Mouse (Mus musculus) spleen, adult 2 months (tissue): Measurements from ENCODE around the gene Foxn1. TPM values are rescaled to one million over a fixed set of nuclear protein-coding genes. Genes with fewer than 3 reads are reported as not detected.

Experiments used
- DNase-seq, 2 experiments: peaks; one replicate each; pipeline versions ENCODE4 v3.0.0 to v3.0.0-alpha.2; 2012 to 2021; ENCODE audit warnings: low spot score in 2 of 2, low read depth in 1 of 2
- H3K27ac ChIP-seq: fragments of 200-500 bp; 2 replicates; pipeline ENCODE4 v1.5.1; 2012; ENCODE audit warnings: low read length, inconsistent platforms; ENCODE audit not compliant: insufficient read depth
- H3K27me3 ChIP-seq: fragments of 200-500 bp; 2 replicates; pipeline ENCODE4 v1.6.1; 2012; ENCODE audit warnings: mild to moderate bottlenecking, moderate library complexity, low read length, inconsistent platforms; ENCODE audit not compliant: control insufficient read depth, insufficient read depth
- H3K36me3 ChIP-seq: fragments of 200-500 bp; 2 replicates; pipeline ENCODE4 v1.6.1; 2012; ENCODE audit warnings: mild to moderate bottlenecking, low read length, inconsistent platforms; ENCODE audit not compliant: control insufficient read depth, insufficient read depth
- H3K4me1 ChIP-seq: fragments of 200-500 bp; 2 replicates; pipeline ENCODE4 v1.6.1; 2011; ENCODE audit warnings: inconsistent platforms; ENCODE audit not compliant: control insufficient read depth, insufficient read depth, insufficient read length
- H3K4me3 ChIP-seq: fragments of 200-500 bp; 2 replicates; pipeline ENCODE4 v1.5.1; 2011; ENCODE audit warnings: mild to moderate bottlenecking, inconsistent platforms; ENCODE audit not compliant: insufficient read depth, insufficient read length; ENCODE audit errors: extremely low read depth
- CTCF ChIP-seq: fragments of 200-500 bp; IDR thresholded peaks from 2 replicates; pipeline ENCODE4 v1.5.1; 2011; ENCODE audit warnings: mild to moderate bottlenecking, inconsistent platforms; ENCODE audit not compliant: insufficient read depth, insufficient read length, insufficient replicate concordance; ENCODE audit errors: extremely low read depth
- POLR2A ChIP-seq: fragments of 200-500 bp; IDR thresholded peaks from 2 replicates; pipeline ENCODE4 v1.6.1; 2011; ENCODE audit warnings: low read depth, low read length, inconsistent platforms
- WGBS: fragments of 180-500 bp; shearing (Covaris S2); methylation state at CpG from one replicate; pipeline ENCODE4 v1.1.7; 2018; 5-methylcytosine and 5-hydroxymethylcytosine counted together
- polyA plus RNA-seq: library from polyadenylated mRNA; depleted of rRNA; stranded (reverse); fragments of >200 nt; gene quantifications from 2 replicates; pipeline ENCODE4 v1.2.3, GENCODE M21; 2012

Gene Foxn1
- polyA plus RNA-seq, 1 experiment = not detected

- Histone ChIP-seq H3K4me3 (peak within 1 kb of the TSS; percentile 75), H3K27me3 (no peaks in the 10 kb centered on the region), H3K27ac (peak within 1 kb of the TSS; percentile 58), H3K4me1 (peaks cover 36% of the 10 kb centered on the region), H3K36me3 (peaks cover 17% of the 10 kb centered on the region)
- DNase-seq = peak; percentile 30 to 83
- TF ChIP-seq CTCF (no peak), POLR2A (peak; percentile 19; the same call in 1 of the 2 replicates)
- 5% methylated on average over 62 of the region's 66 CpGs for WGBS
These were observed 42.7 kb downstream of the Foxn1 start, which contains the start of gene Unc119 for GRCm38 (mm10) chr11:78343381-78344327. Unc119 (plus strand) TSS chr11:78343482.

- no peak for DNase-seq
- WGBS = 88% methylated on average over 12 of the region's 12 CpGs
- Histone ChIP-seq H3K27ac (no peak overlapping the region), H3K36me3 (peaks cover 20% of the 10 kb centered on the region), H3K27me3 (no peaks in the 10 kb centered on the region), H3K4me3 (no peak overlapping the region), H3K4me1 (peaks cover 28% of the 10 kb centered on the region)
- TF ChIP-seq POLR2A = no peak
- no peak for TF ChIP-seq CTCF
These were observed 44.7 kb downstream of the Foxn1 start for GRCm38 (mm10) chr11:78341702-78342101.

- no peak for DNase-seq
- Histone ChIP-seq H3K27ac (no peak overlapping the region), H3K4me1 (no peaks in the 10 kb centered on the region), H3K27me3 (no peaks in the 10 kb centered on the region), H3K4me3 (no peak overlapping the region), H3K36me3 (peaks cover 36% of the 10 kb centered on the region)
- no peak for TF ChIP-seq CTCF
- no peak for TF ChIP-seq POLR2A
- 95% methylated on average over 8 of the region's 8 CpGs for WGBS
These were observed 49.3 kb downstream of the Foxn1 start for GRCm38 (mm10) chr11:78337040-78337439.

- WGBS = 90% methylated on average over 5 of the region's 5 CpGs
- H3K4me1 ChIP-seq = peaks cover 2% of the 10 kb centered on the region; the same call in 1 of the 2 replicates
- H3K27ac ChIP-seq = no peak overlapping the region
- DNase-seq = no peak
- no peaks in the 10 kb centered on the region for H3K27me3 ChIP-seq
- peaks cover 21% of the 10 kb centered on the region for H3K36me3 ChIP-seq
- H3K4me3 ChIP-seq = no peak overlapping the region
- TF ChIP-seq CTCF = no peak
- TF ChIP-seq POLR2A = no peak
These were observed 52.4 kb downstream of the Foxn1 start for GRCm38 (mm10) chr11:78333992-78334391.

DNA sequence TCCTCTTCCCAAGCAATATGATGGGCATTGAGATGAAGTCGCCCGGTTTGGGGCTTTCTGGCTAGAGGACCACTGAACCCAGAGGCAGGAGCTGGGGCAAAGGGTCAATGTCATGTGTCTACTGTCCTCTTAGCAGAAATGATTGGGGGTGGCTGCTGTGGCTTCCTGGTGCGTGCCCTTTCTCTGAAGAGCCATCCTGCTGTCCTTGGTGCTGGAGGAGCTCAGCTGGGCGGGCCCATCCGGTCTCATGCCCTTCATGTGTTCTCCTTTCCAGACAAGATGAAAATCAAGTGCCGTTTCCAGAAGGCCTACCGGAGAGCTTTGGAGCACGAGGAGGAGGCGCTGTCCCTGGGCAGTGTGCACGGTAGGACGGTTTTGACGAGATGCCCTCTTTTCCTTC, 53.7 kb downstream of the Foxn1 start:
- no peaks in the 10 kb centered on the region for H3K27me3 ChIP-seq
- 94% methylated on average over 12 of the region's 12 CpGs for WGBS
- peaks cover 2% of the 10 kb centered on the region; the same call in 1 of the 2 replicates for H3K4me1 ChIP-seq
- no peak for DNase-seq
- TF ChIP-seq CTCF = no peak
- TF ChIP-seq POLR2A = no peak
- H3K4me3 ChIP-seq = no peak overlapping the region
- no peak overlapping the region for H3K27ac ChIP-seq
- H3K36me3 ChIP-seq = peaks cover 18% of the 10 kb centered on the region

DNA sequence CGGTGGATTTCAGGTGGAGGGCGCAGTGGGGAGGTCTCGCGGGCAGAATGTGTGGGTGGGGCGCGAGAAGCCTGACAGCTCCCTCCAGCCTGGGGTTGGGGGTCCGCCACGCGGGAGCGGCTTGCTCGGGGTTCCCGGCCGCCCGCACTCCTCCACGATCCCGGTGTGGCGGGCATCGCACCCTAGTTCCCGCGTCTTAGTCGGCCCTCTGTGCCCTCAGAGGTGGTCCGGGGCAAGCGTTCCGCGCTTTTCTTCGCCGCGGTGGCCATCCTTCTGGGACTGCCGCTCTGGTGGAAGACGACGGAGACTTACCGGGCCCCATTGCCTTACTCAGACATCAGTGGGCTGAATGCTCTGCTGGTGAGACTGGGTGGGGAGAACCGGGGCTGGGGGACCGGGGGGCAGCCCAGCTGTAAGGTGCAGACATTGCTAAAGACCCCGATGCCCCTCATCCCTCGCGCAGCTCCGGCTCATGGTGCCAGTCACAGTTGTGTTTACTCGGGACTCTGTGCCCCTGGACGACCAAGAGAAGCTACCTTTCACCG, 57.8 kb downstream of the Foxn1 start:
- under 1% methylated on average over 41 of the region's 41 CpGs for WGBS
- H3K27me3 ChIP-seq = no peaks in the 10 kb centered on the region
- DNase-seq = no peak
- peak overlapping the region; percentile 49 for H3K27ac ChIP-seq
- H3K4me1 ChIP-seq = peaks cover 2% of the 10 kb centered on the region; the same call in 1 of the 2 replicates
- peaks cover 4% of the 10 kb centered on the region for H3K36me3 ChIP-seq
- peak overlapping the region; percentile 75 for H3K4me3 ChIP-seq
- TF ChIP-seq CTCF (no peak), POLR2A (no peak)
